13 mouse cellular contexts compared by ENCODE assay signal in the genomic region with DNA sequence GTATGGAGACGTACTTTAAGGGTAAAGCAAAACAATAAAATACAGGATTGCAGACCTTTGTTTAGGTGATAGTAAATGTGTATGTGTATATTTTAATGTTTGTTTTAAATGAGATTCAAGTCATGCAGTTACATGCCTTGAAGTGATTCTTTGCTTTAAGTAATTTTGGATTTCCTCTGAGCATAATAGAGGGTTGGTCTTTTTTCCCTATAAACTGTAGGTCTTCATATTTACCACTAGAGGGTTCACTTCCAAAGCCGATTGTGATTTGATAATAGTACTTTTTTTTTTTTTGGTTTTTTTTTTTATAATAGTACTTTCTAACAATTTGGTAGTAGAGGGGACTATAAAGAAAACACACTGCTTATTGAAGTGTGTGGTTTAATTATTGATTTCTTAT. TPM values are rescaled to one million over a fixed set of nuclear protein-coding genes. Genes with fewer than 3 reads are reported as not detected.
DNase-seq lines count a peak whose midpoint lies in the region; ATAC-seq and TF ChIP-seq lines count a peak whose summit lies in the region.
"Had no signal": no experiment of that assay in that cellular context is flagged by ENCODE, and none has a peak within 500 bp of the region (broad histone marks: within the 10 kb centered on the region; RNA-seq: fewer than 3 reads in every experiment).

No protein-coding gene starts in this region.

- no peak for TF ChIP-seq EP300 in lung, postnatal 0 days (IDR thresholded peaks at IDR 0.05)
- no peak for TF ChIP-seq EP300 in stomach, postnatal 0 days (optimal IDR thresholded peaks at IDR 0.05)

- peak; percentile 59; the same call in 1 of the 2 replicates for ATAC-seq in forebrain, postnatal 0 days
- ATAC-seq in forebrain, embryonic 16.5 days, result no peak
- ATAC-seq in lung, postnatal 0 days, result no peak
- ATAC-seq in stomach, postnatal 0 days (ENCODE audit: low FRiP score, low TSS enrichment), result no peak
- no peak for ATAC-seq in heart, embryonic 12.5 days (ENCODE audit: insufficient number of reproducible peaks, low FRiP score)

- H3K27me3 ChIP-seq in forebrain, postnatal 0 days (ENCODE audit: insufficient read depth, low read length), result no peaks in the 10 kb centered on the region
- no peaks in the 10 kb centered on the region for H3K27me3 ChIP-seq in forebrain, embryonic 16.5 days (replicated peaks; ENCODE audit: control insufficient read depth, insufficient read depth, low read length)
- no peaks in the 10 kb centered on the region for H3K27me3 ChIP-seq in lung, postnatal 0 days (replicated peaks; ENCODE audit: insufficient read depth, low read length)
- no peaks in the 10 kb centered on the region for H3K27me3 ChIP-seq in stomach, postnatal 0 days (ENCODE audit: control insufficient read depth, insufficient read depth, low read length)
- no peaks in the 10 kb centered on the region for H3K27me3 ChIP-seq in heart, embryonic 12.5 days (replicated peaks)
- H3K27me3 ChIP-seq: neural tube, embryonic 15.5 days had no signal

- H3K27ac ChIP-seq in forebrain, postnatal 0 days (ENCODE audit: low read depth, low read length), result no peak overlapping the region
- H3K27ac ChIP-seq in forebrain, embryonic 16.5 days (ENCODE audit: low read length), result no peak overlapping the region
- no peak overlapping the region for H3K27ac ChIP-seq in lung, postnatal 0 days (ENCODE audit: low read length)
- H3K27ac ChIP-seq in stomach, postnatal 0 days (replicated peaks), result no peak overlapping the region
- H3K27ac ChIP-seq in heart, embryonic 12.5 days (ENCODE audit: poor library complexity, severe bottlenecking), result no peak overlapping the region
- H3K27ac ChIP-seq: neural tube, embryonic 15.5 days had no signal

- TF ChIP-seq CTCF in forebrain, postnatal 0 days (IDR thresholded peaks at IDR 0.05; ENCODE audit: low read depth), result peak; percentile 59
- TF ChIP-seq CTCF in lung, postnatal 0 days (IDR thresholded peaks at IDR 0.05), result peak; percentile 66
- no peak for TF ChIP-seq CTCF in brain, embryonic 14.5 days (IDR thresholded peaks at IDR 0.05; ENCODE audit: borderline replicate concordance, extremely low read depth, insufficient read depth, insufficient read length)
- TF ChIP-seq CTCF in stomach, postnatal 0 days (IDR thresholded peaks at IDR 0.05; ENCODE audit: low read depth), result peak; percentile 73

- no peaks in the 10 kb centered on the region for H3K9me3 ChIP-seq in forebrain, postnatal 0 days (ENCODE audit: low read length)
- no peaks in the 10 kb centered on the region for H3K9me3 ChIP-seq in forebrain, embryonic 16.5 days (ENCODE audit: control insufficient read depth, low read length)
- H3K9me3 ChIP-seq in lung, postnatal 0 days (ENCODE audit: low read length), result no peaks in the 10 kb centered on the region
- no peaks in the 10 kb centered on the region for H3K9me3 ChIP-seq in stomach, postnatal 0 days (ENCODE audit: control insufficient read depth, low read length)
- no peaks in the 10 kb centered on the region for H3K9me3 ChIP-seq in heart, embryonic 12.5 days (replicated peaks)
- H3K9me3 ChIP-seq: neural tube, embryonic 15.5 days had no signal

- WGBS in forebrain, postnatal 0 days, result 63% methylated on average over 2 of the region's 2 CpGs
- 77% methylated on average over 2 of the region's 2 CpGs for WGBS in forebrain, embryonic 16.5 days
- WGBS in lung, postnatal 0 days, result 58% methylated on average over 2 of the region's 2 CpGs
- 67% methylated on average over 2 of the region's 2 CpGs for WGBS in stomach, postnatal 0 days
- WGBS in heart, embryonic 12.5 days, result 73% methylated on average over 2 of the region's 2 CpGs

- no peak overlapping the region for H3K9ac ChIP-seq in forebrain, postnatal 0 days
- no peak overlapping the region for H3K9ac ChIP-seq in forebrain, embryonic 16.5 days (replicated peaks; ENCODE audit: low read depth, low read length)
- H3K9ac ChIP-seq in lung, postnatal 0 days (replicated peaks; ENCODE audit: low read depth), result no peak overlapping the region
- H3K9ac ChIP-seq in stomach, postnatal 0 days (ENCODE audit: low read length), result no peak overlapping the region
- H3K9ac ChIP-seq in heart, embryonic 12.5 days, result no peak overlapping the region
- H3K9ac ChIP-seq: neural tube, embryonic 15.5 days had no signal

- DNase-seq in forebrain, postnatal 0 days, result no peak
- DNase-seq in lung, postnatal 0 days (ENCODE audit: low spot score), result peak; percentile 64
- DNase-seq in lung, postnatal 4 days, result no peak
- peak; percentile 27 for DNase-seq in brain, embryonic 14.5 days (ENCODE audit: low read depth)
- no peak for DNase-seq in stomach, postnatal 0 days (ENCODE audit: low spot score)
- DNase-seq in kidney, postnatal 4 days, result no peak
- DNase-seq: cerebellum, postnatal 14 days; kidney, postnatal 14 days; left cerebral cortex, postnatal 4 days; lung, postnatal 36 days had no signal

- H3K4me3 ChIP-seq in forebrain, postnatal 0 days (ENCODE audit: low read depth, low read length), result no peak overlapping the region
- no peak overlapping the region for H3K4me3 ChIP-seq in forebrain, embryonic 16.5 days (replicated peaks; ENCODE audit: low read length)
- no peak overlapping the region for H3K4me3 ChIP-seq in lung, postnatal 0 days (ENCODE audit: low read depth, low read length)
- H3K4me3 ChIP-seq in stomach, postnatal 0 days (ENCODE audit: low read depth, low read length), result no peak overlapping the region
- H3K4me3 ChIP-seq in heart, embryonic 12.5 days, result no peak overlapping the region
- H3K4me3 ChIP-seq: neural tube, embryonic 15.5 days had no signal

- peaks cover 8% of the 10 kb centered on the region for H3K36me3 ChIP-seq in forebrain, postnatal 0 days (ENCODE audit: insufficient read depth)
- peaks cover 15% of the 10 kb centered on the region; the same call in 1 of the 2 replicates for H3K36me3 ChIP-seq in forebrain, embryonic 16.5 days (ENCODE audit: control insufficient read depth, insufficient read depth)
- 0 out of 2 replicates have a peak, but pooled peaks cover 7% of the 10 kb centered on the region for H3K36me3 ChIP-seq in lung, postnatal 0 days (ENCODE audit: insufficient read depth, low read length)
- no peaks in the 10 kb centered on the region for H3K36me3 ChIP-seq in stomach, postnatal 0 days (ENCODE audit: control insufficient read depth, insufficient read depth, low read length)
- H3K36me3 ChIP-seq in heart, embryonic 12.5 days, result peaks cover 22% of the 10 kb centered on the region

- no peak for TF ChIP-seq POLR2A in brain, embryonic 14.5 days (IDR thresholded peaks at IDR 0.05; ENCODE audit: borderline replicate concordance, extremely low read depth, insufficient read depth, insufficient read length, poor library complexity, severe bottlenecking)

- no peak overlapping the region for H3K4me2 ChIP-seq in forebrain, postnatal 0 days (ENCODE audit: low read depth)
- no peak overlapping the region for H3K4me2 ChIP-seq in forebrain, embryonic 16.5 days (ENCODE audit: low read length)
- H3K4me2 ChIP-seq in lung, postnatal 0 days (replicated peaks; ENCODE audit: low read depth, low read length), result no peak overlapping the region
- H3K4me2 ChIP-seq in stomach, postnatal 0 days (replicated peaks; ENCODE audit: low read depth), result no peak overlapping the region
- no peak overlapping the region for H3K4me2 ChIP-seq in heart, embryonic 12.5 days
- H3K4me2 ChIP-seq: neural tube, embryonic 15.5 days had no signal

- H3K4me1 ChIP-seq in forebrain, postnatal 0 days (ENCODE audit: insufficient read depth), result no peaks in the 10 kb centered on the region
- H3K4me1 ChIP-seq in forebrain, embryonic 16.5 days (replicated peaks; ENCODE audit: control insufficient read depth, insufficient read depth, low read length), result no peaks in the 10 kb centered on the region
- H3K4me1 ChIP-seq in lung, postnatal 0 days (ENCODE audit: insufficient read depth, low read depth, low read length), result no peaks in the 10 kb centered on the region
- no peaks in the 10 kb centered on the region for H3K4me1 ChIP-seq in stomach, postnatal 0 days (replicated peaks; ENCODE audit: control insufficient read depth, insufficient read depth)
- peaks cover 4% of the 10 kb centered on the region; the same call in 1 of the 2 replicates for H3K4me1 ChIP-seq in heart, embryonic 12.5 days (replicated peaks)
- H3K4me1 ChIP-seq: neural tube, embryonic 15.5 days had no signal

RNA-seq across cellular contexts. Expression of gene Ccnh, which starts 18.3 kb away (rescaled TPM):
- 34.4 and 36.7 TPM in 2 replicates for total RNA-seq in forebrain, postnatal 0 days (2014; rRNA removed)
- 73.8 and 85.1 TPM in 2 replicates for polyA plus RNA-seq in forebrain, postnatal 0 days (2015; fragmentation: Nextera tagmentation; extraction: Ambion mirVana)
- polyA plus RNA-seq in forebrain, embryonic 16.5 days (2015; fragmentation: Nextera tagmentation; extraction: Ambion mirVana), result 118 and 119 TPM in 2 replicates
- polyA plus RNA-seq in lung, postnatal 0 days (2015; fragmentation: Nextera tagmentation; extraction: Ambion mirVana), result 43.6 and 43.8 TPM in 2 replicates
- polyA plus RNA-seq in brain, embryonic 14.5 days (2012; rRNA removed), result 46.0 and 47.2 TPM in 2 replicates
- 56.2 and 59.5 TPM in 2 replicates for polyA plus RNA-seq in stomach, postnatal 0 days (2015; fragmentation: Nextera tagmentation; extraction: Ambion mirVana)
- polyA plus RNA-seq in heart, embryonic 12.5 days (2016; fragmentation: Nextera tagmentation; extraction: Ambion mirVana), result 69.5 and 70.1 TPM in 2 replicates

Comparison
In these comparisons a context has a peak if more than half of its experiments do, and no peak if none do; other contexts are left out.
1. DNase-seq: peak in lung, postnatal 0 days (single experiment) and brain, embryonic 14.5 days (single experiment); none in forebrain, postnatal 0 days (single experiment), lung, postnatal 4 days (0 of 2), stomach, postnatal 0 days (single experiment) and kidney, postnatal 4 days (0 of 2).